Mouse (Mus musculus): ENCODE measurements around the gene Dmrt1. TPM values are rescaled to one million over a fixed set of nuclear protein-coding genes. Genes with fewer than 3 reads are reported as not detected.

The Dmrt1 gene
- total and polyA plus RNA-seq, 3 experiments: not detected

- no peaks in the 10 kb centered on the region for H3K79me2 ChIP-seq (ENCODE audit: control insufficient read depth, insufficient read depth, low read length, poor library complexity)
- no peaks in the 10 kb centered on the region for H3K36me3 ChIP-seq (ENCODE audit: control insufficient read depth in 1 of 2, insufficient read depth in 2 of 2, low read length in 2 of 2)
- TF ChIP-seq RCOR1 (IDR thresholded peaks at IDR 0.05; ENCODE audit: low read depth, low read length) (no peak), CHD2 (IDR thresholded peaks at IDR 0.05; ENCODE audit: low read length) (no peak), TBP (IDR thresholded peaks at IDR 0.05; ENCODE audit: low read depth, low read length) (no peak), BHLHE40 (IDR thresholded peaks at IDR 0.05; ENCODE audit: borderline replicate concordance, low read depth, low read length) (no peak), NRF1 (IDR thresholded peaks at IDR 0.05; ENCODE audit: insufficient read depth, low read depth, low read length, poor library complexity, severe bottlenecking) (no peak), MAZ (IDR thresholded peaks at IDR 0.05; ENCODE audit: low read depth, low read length) (no peak), TCF12 (IDR thresholded peaks at IDR 0.05; ENCODE audit: low read depth, low read length) (no peak), HCFC1 (IDR thresholded peaks at IDR 0.05; ENCODE audit: low read depth, low read length) (no peak), POLR2A (IDR thresholded peaks at IDR 0.05; ENCODE audit: control insufficient read depth in 1 of 2, insufficient read depth in 1 of 2, low read depth in 1 of 2, low read length in 2 of 2, poor library complexity in 1 of 2) (no peak), CTCF (IDR thresholded peaks at IDR 0.05 in 2 of 3, conservative IDR thresholded peaks at IDR 0.05 in 1 of 3; ENCODE audit: control insufficient read depth in 1 of 3, insufficient read depth in 1 of 3, low read depth in 2 of 3, low read length in 3 of 3, poor library complexity in 1 of 3, severe bottlenecking in 1 of 3) (no peak), SMC3 (IDR thresholded peaks at IDR 0.05; ENCODE audit: low read depth, low read length) (no peak), JUND (IDR thresholded peaks at IDR 0.05; ENCODE audit: low read depth, low read length) (no peak), MYB (IDR thresholded peaks at IDR 0.05; ENCODE audit: low read depth, low read length) (no peak), ZNF384 (IDR thresholded peaks at IDR 0.05; ENCODE audit: low read depth, low read length) (no peak), MAFK (IDR thresholded peaks at IDR 0.05; ENCODE audit: borderline replicate concordance, low read depth, low read length) (no peak), RAD21 (IDR thresholded peaks at IDR 0.05; ENCODE audit: low read depth, low read length) (no peak)
- H3K27ac ChIP-seq (ENCODE audit: control insufficient read depth, low read depth, low read length): no peak overlapping the region
- no peaks in the 10 kb centered on the region for H3K27me3 ChIP-seq (ENCODE audit: control insufficient read depth in 1 of 2, insufficient read depth in 2 of 2, low read length in 2 of 2)
- H3K9ac ChIP-seq (ENCODE audit: control insufficient read depth, low read depth, low read length, poor library complexity, severe bottlenecking): no peak overlapping the region
- H3K4me1 ChIP-seq (ENCODE audit: control insufficient read depth in 1 of 2, insufficient read depth in 2 of 2, low read length in 2 of 2): no peaks in the 10 kb centered on the region
- DNase-seq (ENCODE audit: low read depth, low spot score): no peak
- H3K9me3 ChIP-seq (replicated peaks; ENCODE audit: insufficient read depth, low read length): no peaks in the 10 kb centered on the region
- H3K4me3 ChIP-seq (ENCODE audit: control insufficient read depth in 1 of 2, insufficient read depth in 1 of 2, low read depth in 2 of 2, low read length in 2 of 2): no peak overlapping the region
Measured at GRCm38 (mm10) chr19:25488546-25488945, 16.9 kb upstream of the Dmrt1 start.

GRCm38 (mm10) chr19:25489546-25489945 is 15.9 kb upstream of the Dmrt1 start:
- no peak for TF ChIP-seq ZMIZ1 (IDR thresholded peaks at IDR 0.05; ENCODE audit: low read depth, low read length)
- no peak for TF ChIP-seq NELFE (IDR thresholded peaks at IDR 0.05; ENCODE audit: low read depth, low read length)
- no peak for TF ChIP-seq JUND (IDR thresholded peaks at IDR 0.05; ENCODE audit: low read depth, low read length)
- TF ChIP-seq ZKSCAN1 (IDR thresholded peaks at IDR 0.05; ENCODE audit: low read depth, low read length): no peak
- no peak for TF ChIP-seq TAL1 (IDR thresholded peaks at IDR 0.05; ENCODE audit: low read length)
- TF ChIP-seq GABPA (IDR thresholded peaks at IDR 0.05; ENCODE audit: low read depth, low read length): no peak
- no peak for TF ChIP-seq GATA1 (IDR thresholded peaks at IDR 0.05; ENCODE audit: low read depth, low read length)
- TF ChIP-seq MAZ (IDR thresholded peaks at IDR 0.05; ENCODE audit: low read depth, low read length): no peak
- no peak for TF ChIP-seq POLR2A (IDR thresholded peaks at IDR 0.05; ENCODE audit: control insufficient read depth in 1 of 2, insufficient read depth in 1 of 2, low read depth in 1 of 2, low read length in 2 of 2, poor library complexity in 1 of 2)
- no peak overlapping the region for H3K27ac ChIP-seq (ENCODE audit: control insufficient read depth, low read depth, low read length)
- H3K36me3 ChIP-seq (ENCODE audit: control insufficient read depth in 1 of 2, insufficient read depth in 2 of 2, low read length in 2 of 2): no peaks in the 10 kb centered on the region
- no peak overlapping the region for H3K4me3 ChIP-seq (ENCODE audit: control insufficient read depth in 1 of 2, insufficient read depth in 1 of 2, low read depth in 2 of 2, low read length in 2 of 2)
- no peaks in the 10 kb centered on the region for H3K79me2 ChIP-seq (ENCODE audit: control insufficient read depth, insufficient read depth, low read length, poor library complexity)
- H3K9me3 ChIP-seq (replicated peaks; ENCODE audit: insufficient read depth, low read length): no peaks in the 10 kb centered on the region
- no peaks in the 10 kb centered on the region for H3K27me3 ChIP-seq (ENCODE audit: control insufficient read depth in 1 of 2, insufficient read depth in 2 of 2, low read length in 2 of 2)
- H3K9ac ChIP-seq (ENCODE audit: control insufficient read depth, low read depth, low read length, poor library complexity, severe bottlenecking): no peak overlapping the region
- no peaks in the 10 kb centered on the region for H3K4me1 ChIP-seq (ENCODE audit: control insufficient read depth in 1 of 2, insufficient read depth in 2 of 2, low read length in 2 of 2)
- DNase-seq (ENCODE audit: low read depth, low spot score): no peak
